Mouse (Mus musculus) heart, embryonic 16.5 days (tissue): Measurements from ENCODE around the gene a. TPM values are rescaled to one million over a fixed set of nuclear protein-coding genes. Genes with fewer than 3 reads are reported as not detected.
"Not testable (repeated sequence)": the region's sequence is repeated elsewhere in the genome, so short reads cannot be mapped to it uniquely, and the experiment has no call there.

Source experiments
- ATAC-seq: fragments of 200-750 bp; cut with Nextera tagmentation; replicated peaks from 2 replicates; pipeline ENCODE4 v1.8.0; 2017; ENCODE audit warnings: moderate number of reproducible peaks; ENCODE audit not compliant: insufficient read depth, low FRiP score; ENCODE audit errors: extremely low read depth
- H3K27ac ChIP-seq: fragments of 300-500 bp; sonication (generic); 2 replicates; pipeline ENCODE4 v1.5.1; 2014; ENCODE audit warnings: mild to moderate bottlenecking, low read length, control low read depth, moderate library complexity
- H3K27me3 ChIP-seq: fragments of 300-500 bp; sonication (generic); 2 replicates; pipeline ENCODE4 v1.6.1; 2014; ENCODE audit warnings: low read length, mixed read lengths; ENCODE audit not compliant: control insufficient read depth, insufficient read depth
- H3K36me3 ChIP-seq: fragments of 300-500 bp; sonication (generic); 2 replicates; pipeline ENCODE4 v1.6.1; 2014; ENCODE audit not compliant: control insufficient read depth, insufficient read depth
- H3K4me1 ChIP-seq: fragments of 300-500 bp; sonication (generic); 2 replicates; pipeline ENCODE4 v1.6.1; 2014; ENCODE audit warnings: low read length, mixed read lengths; ENCODE audit not compliant: control insufficient read depth, insufficient read depth
- H3K4me2 ChIP-seq: fragments of 300-500 bp; sonication (generic); 2 replicates; pipeline ENCODE4 v1.6.1; 2014; ENCODE audit warnings: low read depth, mild to moderate bottlenecking, control low read depth, low read length
- H3K4me3 ChIP-seq: fragments of 300-500 bp; sonication (generic); 2 replicates; pipeline ENCODE4 v1.5.1; 2014; ENCODE audit warnings: mild to moderate bottlenecking, control low read depth, low read length
- H3K9ac ChIP-seq: fragments of 300-500 bp; sonication (generic); 2 replicates; pipeline ENCODE4 v1.6.1; 2014; ENCODE audit warnings: low read length, control low read depth
- H3K9me3 ChIP-seq: fragments of 300-500 bp; sonication (generic); replicated peaks from 2 replicates; pipeline ENCODE4 v1.6.1; 2016; ENCODE audit warnings: low read length; ENCODE audit not compliant: control insufficient read depth
- WGBS: fragments of 180-500 bp; shearing (Covaris S2); extraction: QIAGEN DNeasy Blood & Tissue Kit; methylation state at CpG from one replicate; pipeline ENCODE4 v1.1.7; 2014; 5-methylcytosine and 5-hydroxymethylcytosine counted together
- polyA plus RNA-seq: library from polyadenylated mRNA; unstranded; fragments of >200 nt; fragmentation: Nextera tagmentation; extraction: Ambion mirVana; gene quantifications from 2 replicates; pipeline ENCODE4 v1.2.1, GENCODE M21; 2015

The a gene
- polyA plus RNA-seq, 1 experiment from 2014 or later: 0.93 TPM

- WGBS: 71% methylated on average over 5 of the region's 5 CpGs
Observed at GRCm38 (mm10) chr2:154963176-154963575, 172.0 kb downstream of the a start.

GRCm38 (mm10) chr2:154969740-154970397, 178.7 kb downstream of the a start:
- not testable (repeated sequence) for H3K9me3 ChIP-seq, H3K4me1 ChIP-seq, H3K27me3 ChIP-seq, H3K27ac ChIP-seq, H3K36me3 ChIP-seq, ATAC-seq, H3K4me3 ChIP-seq, H3K9ac ChIP-seq, H3K4me2 ChIP-seq
- 56% methylated on average over 14 of the region's 14 CpGs for WGBS

More at GRCm38 (mm10) chr2:154963176-154963575, 172.0 kb downstream of the a start:
- H3K4me1 ChIP-seq: no peaks in the 10 kb centered on the region; the same call in 1 of the 2 replicates
- no peak for ATAC-seq
- no peaks in the 10 kb centered on the region for H3K36me3 ChIP-seq
- no peaks in the 10 kb centered on the region for H3K9me3 ChIP-seq
- no peak overlapping the region for H3K4me3 ChIP-seq
- H3K4me2 ChIP-seq: no peak overlapping the region
- H3K9ac ChIP-seq: no peak overlapping the region
- no peak overlapping the region for H3K27ac ChIP-seq
- H3K27me3 ChIP-seq: peaks cover 5% of the 10 kb centered on the region; the same call in 1 of the 2 replicates

DNA sequence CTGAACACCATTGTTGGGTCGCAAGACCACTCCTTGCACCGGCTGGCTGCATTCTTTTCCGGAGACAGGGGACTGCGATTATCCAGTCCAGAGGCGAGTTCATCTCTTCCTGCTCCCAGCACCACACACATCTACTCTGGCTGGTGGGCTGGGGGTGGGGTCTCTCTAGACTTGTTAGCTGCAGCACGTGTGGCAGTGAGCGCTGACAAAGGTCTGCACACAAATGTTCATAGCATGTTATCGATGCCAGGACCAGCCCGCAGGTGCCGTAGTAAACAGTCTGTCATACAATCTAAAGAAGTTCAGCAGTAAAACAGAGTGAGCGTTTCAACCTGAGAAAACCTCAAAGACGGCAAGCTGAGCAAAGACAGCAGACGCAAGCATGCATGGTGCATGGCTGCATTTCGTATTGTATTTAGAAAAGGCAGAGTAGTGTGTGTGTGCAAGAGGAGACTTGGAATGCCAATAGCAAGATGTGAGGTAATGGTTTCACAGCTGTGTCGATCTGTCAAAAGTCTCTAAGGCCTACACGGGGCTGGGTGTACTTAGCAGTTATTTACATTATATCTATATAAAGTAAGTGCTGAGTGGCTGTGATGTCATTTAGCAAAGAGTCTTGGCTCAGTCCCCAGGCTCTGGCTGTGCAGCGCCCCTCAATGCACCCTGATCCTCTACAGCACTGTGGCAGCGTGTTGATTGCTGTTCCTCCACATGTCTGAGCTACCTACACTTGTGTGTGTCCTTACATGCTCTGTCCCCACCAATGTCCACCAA, 180.9 kb downstream of the a start:
- Histone ChIP-seq H3K9ac (peak overlapping the region; percentile 38; the same call in 1 of the 2 replicates), H3K4me1 (peaks cover 8% of the 10 kb centered on the region), H3K4me2 (peak overlapping the region; percentile 50), H3K36me3 (no peaks in the 10 kb centered on the region), H3K27ac (no peak overlapping the region), H3K4me3 (no peak overlapping the region), H3K9me3 (no peaks in the 10 kb centered on the region), H3K27me3 (peaks cover 13% of the 10 kb centered on the region)
- ATAC-seq: peak; percentile 79
- WGBS: 32% methylated on average over 18 of the region's 18 CpGs

- peaks cover 8% of the 10 kb centered on the region for H3K4me1 ChIP-seq
- WGBS: 81% methylated on average over 5 of the region's 5 CpGs
- no peaks in the 10 kb centered on the region for H3K9me3 ChIP-seq
- no peak overlapping the region for H3K4me2 ChIP-seq
- no peak for ATAC-seq
- H3K9ac ChIP-seq: no peak overlapping the region
- no peak overlapping the region for H3K4me3 ChIP-seq
- no peaks in the 10 kb centered on the region for H3K36me3 ChIP-seq
- H3K27me3 ChIP-seq: peaks cover 13% of the 10 kb centered on the region
- no peak overlapping the region for H3K27ac ChIP-seq
Observed at GRCm38 (mm10) chr2:154972981-154973380, 181.8 kb downstream of the a start.

DNA sequence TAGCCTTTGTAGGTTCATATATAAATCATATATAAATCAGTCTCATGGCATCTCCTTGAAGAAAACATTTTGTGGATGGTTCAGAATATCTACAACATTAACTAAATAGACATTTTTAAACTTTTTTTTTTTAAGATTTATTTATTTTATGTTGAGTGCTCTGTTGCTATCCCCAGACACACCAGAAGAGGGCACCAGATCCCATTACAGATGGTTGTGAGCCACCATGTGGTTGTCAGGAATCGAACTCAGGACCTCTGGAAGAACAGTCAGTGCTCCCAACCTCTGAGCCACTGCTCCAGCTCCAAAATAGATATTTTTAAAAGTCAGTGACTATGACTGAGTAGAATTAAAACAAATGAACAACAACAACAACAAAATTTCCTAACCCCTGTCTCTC, 195.4 kb downstream of the a start:
- Histone ChIP-seq H3K9me3 (no peaks in the 10 kb centered on the region), H3K36me3 (no peaks in the 10 kb centered on the region), H3K4me2 (no peak overlapping the region), H3K9ac (no peak overlapping the region), H3K4me3 (no peak overlapping the region), H3K27ac (no peak overlapping the region), H3K4me1 (no peaks in the 10 kb centered on the region), H3K27me3 (no peaks in the 10 kb centered on the region)
- WGBS: 78% methylated on average over 1 of the region's 1 CpGs
- ATAC-seq: no peak

- H3K27ac ChIP-seq: no peak overlapping the region
- H3K9me3 ChIP-seq: no peaks in the 10 kb centered on the region
- H3K36me3 ChIP-seq: no peaks in the 10 kb centered on the region
- ATAC-seq: no peak
- WGBS: 64% methylated on average over 8 of the region's 8 CpGs
- no peak overlapping the region for H3K9ac ChIP-seq
- H3K27me3 ChIP-seq: no peaks in the 10 kb centered on the region
- H3K4me3 ChIP-seq: no peak overlapping the region
- H3K4me1 ChIP-seq: no peaks in the 10 kb centered on the region
- no peak overlapping the region for H3K4me2 ChIP-seq
Observed at GRCm38 (mm10) chr2:154991411-154991810, 200.2 kb downstream of the a start.

- no peaks in the 10 kb centered on the region for H3K4me1 ChIP-seq
- no peak overlapping the region for H3K4me3 ChIP-seq
- H3K9ac ChIP-seq: no peak overlapping the region
- ATAC-seq: no peak
- H3K27ac ChIP-seq: no peak overlapping the region
- H3K9me3 ChIP-seq: no peaks in the 10 kb centered on the region
- H3K4me2 ChIP-seq: no peak overlapping the region
- no peaks in the 10 kb centered on the region for H3K27me3 ChIP-seq
- no peaks in the 10 kb centered on the region for H3K36me3 ChIP-seq
- WGBS: 77% methylated on average over 5 of the region's 5 CpGs
Observed at GRCm38 (mm10) chr2:154992083-154992482, 200.9 kb downstream of the a start.

DNA sequence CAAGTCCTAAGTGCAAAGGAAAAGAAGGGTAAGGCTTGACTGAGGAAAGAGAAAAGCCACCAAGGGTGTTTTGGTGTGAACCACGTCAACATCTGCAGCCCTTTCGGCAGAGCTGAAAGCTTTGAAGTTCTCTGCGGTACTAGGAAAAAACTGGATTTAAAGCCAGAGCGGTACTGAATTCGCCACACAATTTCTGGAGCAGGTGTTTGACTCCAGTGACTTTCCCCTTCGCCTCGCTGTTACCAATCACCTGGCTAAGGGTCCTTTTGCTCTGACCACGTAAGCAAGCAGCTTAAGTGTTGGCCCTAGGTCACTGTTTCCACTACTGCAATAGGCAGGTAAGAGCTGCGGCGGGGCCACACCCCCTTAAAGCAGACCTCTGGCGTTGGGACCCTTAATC, 214.3 kb downstream of the a start:
- Histone ChIP-seq H3K9me3 (no peaks in the 10 kb centered on the region; the same call in 1 of the 2 replicates), H3K9ac (no peak overlapping the region), H3K27me3 (no peaks in the 10 kb centered on the region), H3K36me3 (no peaks in the 10 kb centered on the region), H3K4me3 (no peak overlapping the region), H3K4me1 (no peaks in the 10 kb centered on the region), H3K27ac (no peak overlapping the region), H3K4me2 (no peak overlapping the region)
- 89% methylated on average over 11 of the region's 11 CpGs for WGBS
- ATAC-seq: no peak

GRCm38 (mm10) chr2:155011086-155011656, 220.0 kb downstream of the a start:
- Histone ChIP-seq H3K9ac (no peak overlapping the region), H3K27ac (no peak overlapping the region), H3K9me3 (no peaks in the 10 kb centered on the region; the same call in 1 of the 2 replicates), H3K4me3 (no peak overlapping the region), H3K27me3 (no peaks in the 10 kb centered on the region), H3K36me3 (no peaks in the 10 kb centered on the region), H3K4me2 (no peak overlapping the region), H3K4me1 (no peaks in the 10 kb centered on the region)
- ATAC-seq: no peak
- WGBS: 36% methylated on average over 3 of the region's 3 CpGs
